Mouse (Mus musculus) bone marrow, adult 2 months (tissue): Measurements from ENCODE around the gene Pcdh15.

Experiments
- CTCF ChIP-seq: fragments of 200-500 bp; IDR thresholded peaks from 2 replicates; pipeline ENCODE4 v1.5.1; 2011; ENCODE audit warnings: low read length, control low read depth; ENCODE audit not compliant: control insufficient read depth, insufficient read depth
- POLR2A ChIP-seq: fragments of 200-500 bp; IDR thresholded peaks from 2 replicates; pipeline ENCODE4 v1.6.1; 2011; ENCODE audit warnings: low read depth, mild to moderate bottlenecking, control low read depth, low read length, borderline replicate concordance; ENCODE audit not compliant: control insufficient read depth

DNA sequence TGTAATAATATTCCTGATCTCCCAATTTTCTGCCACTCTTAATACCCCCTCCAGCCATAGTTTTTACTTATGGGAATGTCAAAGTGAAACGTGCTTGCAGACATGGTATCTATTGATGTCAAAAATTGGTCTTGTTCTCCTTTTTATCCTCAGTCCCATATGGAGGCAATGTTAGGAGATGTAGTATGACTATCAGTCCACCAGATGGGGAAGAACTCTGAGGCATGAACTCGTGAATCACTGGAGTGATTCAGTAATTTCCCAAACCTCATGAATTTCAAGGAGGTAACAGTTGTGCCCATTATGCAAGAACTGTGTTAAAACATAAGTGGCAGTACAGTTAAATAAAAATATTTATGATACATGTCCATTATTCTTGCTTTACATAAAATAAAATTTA, 116.9 kb downstream of the Pcdh15 start:
- TF ChIP-seq CTCF (no peak), POLR2A (no peak)
